Mouse (Mus musculus) megakaryocyte, embryonic 14.5 days (primary cell): ENCODE results near the gene Olfr6.
"Not testable (repeated sequence)": the region's sequence is repeated elsewhere in the genome, so short reads cannot be mapped to it uniquely, and the experiment has no call there.

Source experiments
- FLI1 ChIP-seq: IDR thresholded peaks from 2 replicates; pipeline ENCODE4 v1.6.1; 2012; ENCODE audit warnings: low read length, inconsistent platforms, mixed read lengths
- GATA1 ChIP-seq: IDR thresholded peaks from 3 replicates; pipeline ENCODE4 v1.6.1; 2012; ENCODE audit warnings: mixed read lengths, low read length, inconsistent platforms, borderline replicate concordance

DNA sequence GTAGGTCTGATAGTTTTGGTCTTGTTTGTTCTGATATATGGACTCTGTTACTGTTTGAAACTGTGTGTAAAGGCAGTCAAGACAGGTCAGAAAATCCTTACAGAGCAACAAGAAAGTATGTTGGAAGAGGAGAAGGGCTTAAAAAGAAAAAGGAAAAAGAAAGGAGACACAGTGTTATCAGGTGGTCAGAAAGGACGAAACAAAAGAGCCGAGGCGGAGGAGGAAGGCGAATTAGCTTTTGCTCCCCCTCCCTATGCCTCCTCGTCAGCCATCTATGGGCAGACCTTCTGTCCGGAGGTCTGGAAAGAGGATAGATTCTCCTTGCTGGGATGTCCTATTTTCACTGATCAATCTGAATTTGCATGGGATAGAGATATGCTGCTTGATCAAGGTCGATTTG, 42.8 kb downstream of the Olfr6 start:
- TF ChIP-seq GATA1, FLI1: not testable (repeated sequence)
